15 mouse cellular contexts compared by ENCODE assay signal in the genomic region with DNA sequence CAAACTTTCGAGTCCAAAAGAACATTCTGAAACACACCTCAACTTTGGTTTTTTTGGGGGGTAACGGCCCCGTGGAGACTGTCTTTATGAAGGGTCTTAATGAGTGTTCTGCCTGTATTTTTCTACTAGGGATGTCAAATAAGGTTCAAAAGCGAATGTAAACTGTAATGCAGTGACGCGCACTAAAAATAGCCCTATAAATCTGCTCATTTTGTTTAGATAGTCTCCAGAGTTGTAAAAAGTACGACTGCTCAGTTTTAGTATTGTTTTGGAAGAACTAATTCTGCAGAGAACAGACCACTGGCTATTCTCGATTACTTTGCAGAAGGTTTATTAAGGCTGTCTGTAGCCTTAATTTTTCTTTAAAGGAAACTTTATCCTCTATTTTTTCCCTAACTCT.
DNase-seq lines count a peak whose midpoint lies in the region; ATAC-seq and TF ChIP-seq lines count a peak whose summit lies in the region.
"Had no signal": no experiment of that assay in that cellular context is flagged by ENCODE, and none has a peak within 500 bp of the region (broad histone marks: within the 10 kb centered on the region; RNA-seq: fewer than 3 reads in every experiment).

No protein-coding gene starts in this region.

- H3K9ac ChIP-seq in forebrain, embryonic 15.5 days (replicated peaks), result no peak overlapping the region
- H3K9ac ChIP-seq in kidney, postnatal 0 days (ENCODE audit: low read depth, low read length), result peak overlapping the region; percentile 31; the same call in 1 of the 2 replicates
- H3K9ac ChIP-seq in intestine, embryonic 16.5 days (ENCODE audit: low read depth, low read length), result no peak overlapping the region
- no peak overlapping the region for H3K9ac ChIP-seq in stomach, embryonic 16.5 days (ENCODE audit: low read length)
- H3K9ac ChIP-seq: liver, embryonic 15.5 days; neural tube, embryonic 12.5 days had no signal

- no peak for DNase-seq in forebrain, embryonic 10.5 days (ENCODE audit: extremely low spot score, low spot score)
- DNase-seq in kidney, postnatal 0 days (ENCODE audit: low spot score), result peak; percentile 90
- DNase-seq in kidney, adult 8-10 months, result no peak
- DNase-seq in adipocyte (ENCODE audit: low spot score), result no peak
- DNase-seq: cerebellum, adult 9-11 months; thymus, postnatal 14 days had no signal

- H3K4me2 ChIP-seq in forebrain, embryonic 15.5 days (replicated peaks), result no peak overlapping the region
- peak overlapping the region; percentile 23 for H3K4me2 ChIP-seq in kidney, postnatal 0 days (ENCODE audit: low read length)
- H3K4me2 ChIP-seq in intestine, embryonic 16.5 days (ENCODE audit: low read depth, low read length), result peak overlapping the region; percentile 11; the same call in 1 of the 2 replicates
- H3K4me2 ChIP-seq in stomach, embryonic 16.5 days (ENCODE audit: low read depth, low read length), result peak overlapping the region; percentile 34
- H3K4me2 ChIP-seq: liver, embryonic 15.5 days had no signal

- WGBS in forebrain, embryonic 15.5 days, result 64% methylated on average over 8 of the region's 8 CpGs
- 85% methylated on average over 8 of the region's 8 CpGs for WGBS in forebrain, embryonic 10.5 days
- WGBS in kidney, postnatal 0 days, result 16% methylated on average over 8 of the region's 8 CpGs
- WGBS in intestine, embryonic 16.5 days, result 29% methylated on average over 8 of the region's 8 CpGs
- 43% methylated on average over 8 of the region's 8 CpGs for WGBS in stomach, embryonic 16.5 days

- H3K4me3 ChIP-seq in forebrain, embryonic 15.5 days, result no peak overlapping the region
- no peak overlapping the region for H3K4me3 ChIP-seq in forebrain, embryonic 10.5 days
- H3K4me3 ChIP-seq in kidney, postnatal 0 days (replicated peaks; ENCODE audit: low read depth, low read length), result peak overlapping the region; percentile 8; the same call in 1 of the 2 replicates
- no peak overlapping the region for H3K4me3 ChIP-seq in intestine, embryonic 16.5 days (ENCODE audit: low read length)
- H3K4me3 ChIP-seq in stomach, embryonic 16.5 days (replicated peaks; ENCODE audit: low read length), result peak overlapping the region; percentile 10; the same call in 1 of the 2 replicates
- H3K4me3 ChIP-seq: erythroblast, embryonic 14.5 days; liver, embryonic 15.5 days; megakaryocyte, embryonic 14.5 days; neural tube, embryonic 12.5 days had no signal

- no peaks in the 10 kb centered on the region for H3K27me3 ChIP-seq in forebrain, embryonic 15.5 days
- peaks cover 38% of the 10 kb centered on the region for H3K27me3 ChIP-seq in forebrain, embryonic 10.5 days (ENCODE audit: poor library complexity, severe bottlenecking)
- H3K27me3 ChIP-seq in kidney, postnatal 0 days (ENCODE audit: insufficient read depth, low read length), result no peaks in the 10 kb centered on the region
- H3K27me3 ChIP-seq in intestine, embryonic 16.5 days (replicated peaks; ENCODE audit: control insufficient read depth, insufficient read depth, low read length), result no peaks in the 10 kb centered on the region
- no peaks in the 10 kb centered on the region for H3K27me3 ChIP-seq in stomach, embryonic 16.5 days (ENCODE audit: control insufficient read depth, insufficient read depth, low read length)
- H3K27me3 ChIP-seq: liver, embryonic 15.5 days; megakaryocyte, embryonic 14.5 days; neural tube, embryonic 12.5 days had no signal

- peaks cover 45% of the 10 kb centered on the region for H3K4me1 ChIP-seq in forebrain, embryonic 15.5 days
- H3K4me1 ChIP-seq in forebrain, embryonic 10.5 days, result peaks cover 48% of the 10 kb centered on the region
- peaks cover 6% of the 10 kb centered on the region for H3K4me1 ChIP-seq in kidney, postnatal 0 days (replicated peaks; ENCODE audit: insufficient read depth, low read length)
- peaks cover 11% of the 10 kb centered on the region for H3K4me1 ChIP-seq in intestine, embryonic 16.5 days (ENCODE audit: control insufficient read depth, insufficient read depth, low read length)
- H3K4me1 ChIP-seq in stomach, embryonic 16.5 days (ENCODE audit: control insufficient read depth, insufficient read depth, low read length), result peaks cover 23% of the 10 kb centered on the region
- H3K4me1 ChIP-seq: megakaryocyte, embryonic 14.5 days had no signal

- TF ChIP-seq CTCF in kidney, postnatal 0 days (IDR thresholded peaks at IDR 0.05; ENCODE audit: low read depth), result no peak

- ATAC-seq in forebrain, embryonic 15.5 days (replicated peaks), result no peak
- ATAC-seq in kidney, postnatal 0 days (replicated peaks; ENCODE audit: low FRiP score, low read depth), result no peak
- no peak for ATAC-seq in intestine, embryonic 16.5 days
- no peak for ATAC-seq in stomach, embryonic 16.5 days (ENCODE audit: insufficient read depth, low FRiP score)
- ATAC-seq: activated CD4-positive, CD25-positive, alpha-beta regulatory T cell, adult 4 months; hindbrain, embryonic 16.5 days had no signal

- peak overlapping the region; percentile 44; the same call in 1 of the 2 replicates for H3K27ac ChIP-seq in forebrain, embryonic 15.5 days (replicated peaks)
- H3K27ac ChIP-seq in forebrain, embryonic 10.5 days, result no peak overlapping the region
- H3K27ac ChIP-seq in kidney, postnatal 0 days, result peak overlapping the region; percentile 79
- peak overlapping the region; percentile 59; the same call in 1 of the 2 replicates for H3K27ac ChIP-seq in intestine, embryonic 16.5 days (ENCODE audit: low read length)
- peak overlapping the region; percentile 86 for H3K27ac ChIP-seq in stomach, embryonic 16.5 days (ENCODE audit: low read length)
- H3K27ac ChIP-seq: liver, embryonic 15.5 days; neural tube, embryonic 12.5 days had no signal

- H3K9me3 ChIP-seq in forebrain, embryonic 15.5 days, result no peaks in the 10 kb centered on the region
- H3K9me3 ChIP-seq in forebrain, embryonic 10.5 days, result no peaks in the 10 kb centered on the region
- H3K9me3 ChIP-seq in kidney, postnatal 0 days (replicated peaks; ENCODE audit: low read length), result no peaks in the 10 kb centered on the region
- no peaks in the 10 kb centered on the region for H3K9me3 ChIP-seq in intestine, embryonic 16.5 days (ENCODE audit: control insufficient read depth, low read length)
- no peaks in the 10 kb centered on the region for H3K9me3 ChIP-seq in stomach, embryonic 16.5 days (replicated peaks; ENCODE audit: control insufficient read depth, low read length)
- H3K9me3 ChIP-seq: liver, embryonic 15.5 days; neural tube, embryonic 12.5 days had no signal

- no peaks in the 10 kb centered on the region for H3K36me3 ChIP-seq in forebrain, embryonic 15.5 days
- no peaks in the 10 kb centered on the region for H3K36me3 ChIP-seq in forebrain, embryonic 10.5 days (replicated peaks)
- H3K36me3 ChIP-seq in kidney, postnatal 0 days (ENCODE audit: insufficient read depth, low read length), result no peaks in the 10 kb centered on the region
- H3K36me3 ChIP-seq in intestine, embryonic 16.5 days (ENCODE audit: control insufficient read depth, insufficient read depth, low read length), result no peaks in the 10 kb centered on the region
- no peaks in the 10 kb centered on the region for H3K36me3 ChIP-seq in stomach, embryonic 16.5 days (ENCODE audit: control insufficient read depth, insufficient read depth, low read length)
- H3K36me3 ChIP-seq: liver, embryonic 15.5 days; neural tube, embryonic 12.5 days had no signal

Comparison
In these comparisons a context has a peak if more than half of its experiments do, and no peak if none do; other contexts are left out.
1. H3K4me3 ChIP-seq: peak in kidney, postnatal 0 days (single experiment) and stomach, embryonic 16.5 days (single experiment); none in forebrain, embryonic 15.5 days (single experiment), forebrain, embryonic 10.5 days (single experiment) and intestine, embryonic 16.5 days (single experiment).